Mouse (Mus musculus) adrenal gland, adult (tissue): Measurements from ENCODE around the gene Spata17.

Experiments used
- DNase-seq, 2 experiments: peaks; one replicate each; pipeline ENCODE4 v3.0.0; 2022 to 2023; ENCODE audit warnings: low spot score in 1 of 2; ENCODE audit not compliant: inconsistent age in 2 of 2

Spata17 gene

GRCm38 (mm10) chr1:187088660-187089395 lies 126.4 kb downstream of the Spata17 start:
- DNase-seq = peak in 1 of 2 experiments; percentile 19

GRCm38 (mm10) chr1:187086027-187086426 lies 129.2 kb downstream of the Spata17 start:
- DNase-seq = no peak

GRCm38 (mm10) chr1:187077352-187077751 lies 137.9 kb downstream of the Spata17 start:
- DNase-seq = no peak

GRCm38 (mm10) chr1:187077043-187077334 lies 138.3 kb downstream of the Spata17 start:
- DNase-seq = no peak

GRCm38 (mm10) chr1:187076198-187077042 lies 138.8 kb downstream of the Spata17 start:
- DNase-seq = no peak

- no peak for DNase-seq
Measured at GRCm38 (mm10) chr1:187059874-187060273, 155.4 kb downstream of the Spata17 start.

- DNase-seq = no peak
Measured at GRCm38 (mm10) chr1:187054333-187054732, 160.9 kb downstream of the Spata17 start.

GRCm38 (mm10) chr1:187053862-187054261 lies 161.4 kb downstream of the Spata17 start:
- no peak for DNase-seq

GRCm38 (mm10) chr1:187052532-187052931 lies 162.7 kb downstream of the Spata17 start:
- no peak for DNase-seq

GRCm38 (mm10) chr1:187051296-187051695 lies 164.0 kb downstream of the Spata17 start:
- DNase-seq = no peak

- no peak for DNase-seq
Measured at GRCm38 (mm10) chr1:187048681-187049288, 166.5 kb downstream of the Spata17 start.

GRCm38 (mm10) chr1:187044726-187045125 lies 170.5 kb downstream of the Spata17 start:
- DNase-seq = no peak

- DNase-seq = no peak
Measured at GRCm38 (mm10) chr1:187039801-187040200, 175.5 kb downstream of the Spata17 start.

GRCm38 (mm10) chr1:187035785-187036184 lies 179.5 kb downstream of the Spata17 start:
- peak in 1 of 2 experiments; percentile 18 for DNase-seq

GRCm38 (mm10) chr1:187031796-187032195 lies 183.5 kb downstream of the Spata17 start:
- peak; percentile 31 to 76 for DNase-seq

- DNase-seq = no peak
Measured at GRCm38 (mm10) chr1:187028841-187029240, 186.4 kb downstream of the Spata17 start.

GRCm38 (mm10) chr1:187020011-187020410 lies 195.3 kb downstream of the Spata17 start:
- peak; percentile 78 to 91 for DNase-seq

- DNase-seq = no peak
Measured at GRCm38 (mm10) chr1:187016116-187016515, 199.1 kb downstream of the Spata17 start.

- DNase-seq = no peak
Measured at GRCm38 (mm10) chr1:187015673-187016072, 199.6 kb downstream of the Spata17 start.

GRCm38 (mm10) chr1:187014141-187014540 lies 201.1 kb downstream of the Spata17 start:
- no peak for DNase-seq

GRCm38 (mm10) chr1:187011601-187012000 lies 203.7 kb downstream of the Spata17 start:
- DNase-seq = no peak

- DNase-seq = no peak
Measured at GRCm38 (mm10) chr1:187010071-187010470, 205.2 kb downstream of the Spata17 start.
